Mouse (Mus musculus) lung, embryonic 16.5 days (tissue): ENCODE results near the gene Olfr531. TPM values are rescaled to one million over a fixed set of nuclear protein-coding genes. Genes with fewer than 3 reads are reported as not detected.

Experiments used
- ATAC-seq: fragments of 200-750 bp; cut with Nextera tagmentation; 2 replicates; pipeline ENCODE4 v1.8.0; 2017; ENCODE audit warnings: low read depth, mild to moderate bottlenecking, moderate library complexity
- H3K27ac ChIP-seq: fragments of 300-500 bp; sonication (generic); 2 replicates; pipeline ENCODE4 v1.5.1; 2014; ENCODE audit warnings: mild to moderate bottlenecking, control low read depth, low read length
- H3K27me3 ChIP-seq: fragments of 300-500 bp; sonication (generic); 2 replicates; pipeline ENCODE4 v1.6.1; 2014; ENCODE audit warnings: low read depth, low read length, mixed read lengths; ENCODE audit not compliant: control insufficient read depth, insufficient read depth
- H3K36me3 ChIP-seq: fragments of 300-500 bp; sonication (generic); 2 replicates; pipeline ENCODE4 v1.6.1; 2014; ENCODE audit warnings: low read length; ENCODE audit not compliant: control insufficient read depth, insufficient read depth
- H3K4me1 ChIP-seq: fragments of 300-500 bp; sonication (generic); replicated peaks from 2 replicates; pipeline ENCODE4 v1.6.1; 2014; ENCODE audit warnings: low read length, mixed read lengths; ENCODE audit not compliant: control insufficient read depth, insufficient read depth
- H3K4me2 ChIP-seq: fragments of 300-500 bp; sonication (generic); 2 replicates; pipeline ENCODE4 v1.6.1; 2014; ENCODE audit warnings: low read depth, low read length, control low read depth
- H3K4me3 ChIP-seq: fragments of 300-500 bp; sonication (generic); 2 replicates; pipeline ENCODE4 v1.5.1; 2014; ENCODE audit warnings: mild to moderate bottlenecking, low read length, control low read depth
- H3K9ac ChIP-seq: fragments of 300-500 bp; sonication (generic); 2 replicates; pipeline ENCODE4 v1.6.1; 2014; ENCODE audit warnings: low read length, control low read depth
- H3K9me3 ChIP-seq: fragments of 300-500 bp; sonication (generic); 2 replicates; pipeline ENCODE4 v1.6.1; 2016; ENCODE audit warnings: low read length; ENCODE audit not compliant: control insufficient read depth
- WGBS: fragments of 180-500 bp; shearing (Covaris S2); extraction: QIAGEN DNeasy Blood & Tissue Kit; methylation state at CpG from one replicate; pipeline ENCODE4 v1.1.7; 2014; 5-methylcytosine and 5-hydroxymethylcytosine counted together
- polyA plus RNA-seq: library from polyadenylated mRNA; unstranded; fragments of >200 nt; fragmentation: Nextera tagmentation; extraction: Ambion mirVana; gene quantifications from 2 replicates; pipeline ENCODE4 v1.2.1, GENCODE M21; 2015

The Olfr531 gene
- polyA plus RNA-seq = not detected in 2 replicates

GRCm38 (mm10) chr7:140402818-140403217 lies at the start of gene Olfr531:
TSS of gene Olfr531 (minus strand) at chr7:140402918.
- H3K4me2 ChIP-seq = no peak within 1 kb of the TSS
- WGBS = 89% methylated on average over 1 of the region's 1 CpGs
- H3K9me3 ChIP-seq = no peaks in the 10 kb centered on the region
- H3K4me1 ChIP-seq = no peaks in the 10 kb centered on the region
- no peaks in the 10 kb centered on the region for H3K27me3 ChIP-seq
- no peak for ATAC-seq
- H3K9ac ChIP-seq = no peak within 1 kb of the TSS
- H3K27ac ChIP-seq = no peak within 1 kb of the TSS
- no peaks in the 10 kb centered on the region for H3K36me3 ChIP-seq
- no peak within 1 kb of the TSS for H3K4me3 ChIP-seq

GRCm38 (mm10) chr7:140443141-140443540 lies 40.4 kb upstream of the Olfr531 start:
- ATAC-seq = no peak
- H3K9me3 ChIP-seq = no peaks in the 10 kb centered on the region
- H3K4me3 ChIP-seq = no peak overlapping the region
- no peak overlapping the region for H3K9ac ChIP-seq
- H3K27ac ChIP-seq = no peak overlapping the region
- H3K27me3 ChIP-seq = no peaks in the 10 kb centered on the region
- H3K4me1 ChIP-seq = no peaks in the 10 kb centered on the region
- H3K4me2 ChIP-seq = no peak overlapping the region
- 88% methylated on average over 1 of the region's 1 CpGs for WGBS
- no peaks in the 10 kb centered on the region for H3K36me3 ChIP-seq

GRCm38 (mm10) chr7:140421539-140421938 lies 18.8 kb upstream of the Olfr531 start, which contains the start of gene Olfr532:
TSS of gene Olfr532 (minus strand) at chr7:140421639.
- no peak within 1 kb of the TSS for H3K27ac ChIP-seq
- no peak within 1 kb of the TSS for H3K4me2 ChIP-seq
- no peak within 1 kb of the TSS for H3K9ac ChIP-seq
- H3K4me1 ChIP-seq = no peaks in the 10 kb centered on the region
- no peaks in the 10 kb centered on the region for H3K36me3 ChIP-seq
- ATAC-seq = no peak
- WGBS = 78% methylated on average over 1 of the region's 1 CpGs
- H3K4me3 ChIP-seq = no peak within 1 kb of the TSS
- H3K27me3 ChIP-seq = no peaks in the 10 kb centered on the region
- H3K9me3 ChIP-seq = no peaks in the 10 kb centered on the region

GRCm38 (mm10) chr7:140376911-140377310 lies 25.8 kb downstream of the Olfr531 start:
- Histone ChIP-seq H3K27me3 (no peaks in the 10 kb centered on the region), H3K4me1 (no peaks in the 10 kb centered on the region), H3K27ac (no peak overlapping the region), H3K9ac (no peak overlapping the region), H3K36me3 (no peaks in the 10 kb centered on the region), H3K9me3 (no peaks in the 10 kb centered on the region), H3K4me3 (no peak overlapping the region), H3K4me2 (no peak overlapping the region)
- WGBS = 92% methylated on average over 2 of the region's 2 CpGs
- no peak for ATAC-seq

GRCm38 (mm10) chr7:140376231-140376630 lies 26.5 kb downstream of the Olfr531 start, which contains the start of gene Olfr530:
TSS of gene Olfr530 (minus strand) at chr7:140376331.
- no peaks in the 10 kb centered on the region for H3K4me1 ChIP-seq
- H3K9me3 ChIP-seq = no peaks in the 10 kb centered on the region
- H3K4me2 ChIP-seq = no peak within 1 kb of the TSS
- H3K9ac ChIP-seq = no peak within 1 kb of the TSS
- H3K4me3 ChIP-seq = no peak within 1 kb of the TSS
- no peak within 1 kb of the TSS for H3K27ac ChIP-seq
- H3K36me3 ChIP-seq = no peaks in the 10 kb centered on the region
- ATAC-seq = no peak
- WGBS = 23% methylated on average over 1 of the region's 1 CpGs
- no peaks in the 10 kb centered on the region for H3K27me3 ChIP-seq

- Histone ChIP-seq H3K9me3 (no peaks in the 10 kb centered on the region), H3K36me3 (no peaks in the 10 kb centered on the region), H3K4me2 (no peak overlapping the region), H3K9ac (no peak overlapping the region), H3K4me3 (no peak overlapping the region), H3K27ac (no peak overlapping the region), H3K4me1 (no peaks in the 10 kb centered on the region), H3K27me3 (no peaks in the 10 kb centered on the region)
- WGBS = 58% methylated on average over 4 of the region's 4 CpGs
- ATAC-seq = no peak
Measured at GRCm38 (mm10) chr7:140374300-140374699, 28.4 kb downstream of the Olfr531 start.

- Histone ChIP-seq H3K4me3 (no peak within 1 kb of the TSS), H3K4me2 (no peak within 1 kb of the TSS), H3K27ac (no peak within 1 kb of the TSS), H3K9ac (no peak within 1 kb of the TSS), H3K27me3 (no peaks in the 10 kb centered on the region), H3K9me3 (no peaks in the 10 kb centered on the region), H3K36me3 (no peaks in the 10 kb centered on the region), H3K4me1 (no peaks in the 10 kb centered on the region)
- 61% methylated on average over 3 of the region's 3 CpGs for WGBS
- no peak for ATAC-seq
Measured at GRCm38 (mm10) chr7:140361571-140361970, 41.1 kb downstream of the Olfr531 start, which contains the start of gene Olfr60. TSS of gene Olfr60 (minus strand) at chr7:140361671.

Other genes with a start within 250 kb of the Olfr531 start
- gene Sprn, start 248.0 kb downstream of the Olfr531 start, polyA plus RNA-seq = 0.25 and 0.41 TPM in 2 replicates
- not detected in 2 replicates for gene Olfr522, start 238.2 kb downstream of the Olfr531 start, polyA plus RNA-seq
- gene Olfr523, start 229.7 kb downstream of the Olfr531 start, polyA plus RNA-seq = not detected in 2 replicates
- gene Olfr524, start 197.0 kb downstream of the Olfr531 start, polyA plus RNA-seq = 0.05 and 0.08 TPM in 2 replicates
- 0.59 and 2.3 TPM in 2 replicates for gene Cd163l1, start 184.7 kb downstream of the Olfr531 start, polyA plus RNA-seq
- gene 5830411N06Rik, start 155.6 kb downstream of the Olfr531 start, polyA plus RNA-seq = 0.06 TPM in 1 of 2 replicates, not detected in the other
- gene Olfr525, start 82.1 kb downstream of the Olfr531 start, polyA plus RNA-seq = not detected in 2 replicates
- gene Olfr527, start 68.9 kb downstream of the Olfr531 start, polyA plus RNA-seq = not detected in 2 replicates
- gene Olfr60, start 41.2 kb downstream of the Olfr531 start, polyA plus RNA-seq = not detected in 2 replicates
- not detected in 2 replicates for gene Olfr530, start 26.6 kb downstream of the Olfr531 start, polyA plus RNA-seq
- not detected in 2 replicates for gene Olfr532, start 18.7 kb upstream of the Olfr531 start, polyA plus RNA-seq
- gene Olfr533, start 60.5 kb upstream of the Olfr531 start, polyA plus RNA-seq = not detected in 2 replicates
- gene Olfr535, start 81.3 kb upstream of the Olfr531 start, polyA plus RNA-seq = not detected in 2 replicates
- not detected in 2 replicates for gene Olfr536, start 104.5 kb upstream of the Olfr531 start, polyA plus RNA-seq
- not detected in 2 replicates for gene Olfr538, start 165.0 kb upstream of the Olfr531 start, polyA plus RNA-seq
- not detected in 2 replicates for gene Olfr46, start 198.4 kb upstream of the Olfr531 start, polyA plus RNA-seq
- gene Olfr61, start 226.1 kb upstream of the Olfr531 start, polyA plus RNA-seq = not detected in 2 replicates
- not detected in 2 replicates for gene Olfr53, start 243.5 kb upstream of the Olfr531 start, polyA plus RNA-seq